Mouse (Mus musculus) limb, embryonic 15.5 days (tissue): Measurements from ENCODE around the gene Borcs5. TPM values are rescaled to one million over a fixed set of nuclear protein-coding genes. Genes with fewer than 3 reads are reported as not detected.
A peak's percentile ranks its signal among the peaks of the same experiment; 100 is the strongest.
"Not testable (repeated sequence)": the region's sequence is repeated elsewhere in the genome, so short reads cannot be mapped to it uniquely, and the experiment has no call there.

Source experiments
- ATAC-seq: fragments of 200-750 bp; cut with Nextera tagmentation; 2 replicates; pipeline ENCODE4 v1.8.0; 2017; ENCODE audit warnings: low read depth, moderate TSS enrichment; ENCODE audit not compliant: insufficient number of reproducible peaks, low FRiP score, low TSS enrichment
- H3K27ac ChIP-seq: fragments of 300-500 bp; sonication (generic); 2 replicates; pipeline ENCODE4 v1.5.1; 2015; ENCODE audit warnings: moderate library complexity, mild to moderate bottlenecking, inconsistent platforms
- H3K27me3 ChIP-seq: fragments of 300-500 bp; sonication (generic); 2 replicates; pipeline ENCODE4 v1.6.1; 2015; ENCODE audit warnings: inconsistent platforms
- H3K36me3 ChIP-seq: fragments of 300-500 bp; sonication (generic); 2 replicates; pipeline ENCODE4 v1.6.1; 2015; ENCODE audit warnings: inconsistent platforms
- H3K4me1 ChIP-seq: fragments of 300-500 bp; sonication (generic); 2 replicates; pipeline ENCODE4 v1.6.1; 2015; ENCODE audit warnings: inconsistent platforms
- H3K4me2 ChIP-seq: fragments of 300-500 bp; sonication (generic); 2 replicates; pipeline ENCODE4 v1.6.1; 2015; ENCODE audit warnings: mild to moderate bottlenecking, inconsistent platforms
- H3K4me3 ChIP-seq: fragments of 300-500 bp; sonication (generic); 2 replicates; pipeline ENCODE4 v1.5.1; 2015; ENCODE audit warnings: mild to moderate bottlenecking, inconsistent platforms
- H3K9ac ChIP-seq: fragments of 300-500 bp; sonication (generic); 2 replicates; pipeline ENCODE4 v1.6.1; 2015; ENCODE audit warnings: inconsistent platforms
- H3K9me3 ChIP-seq: fragments of 300-500 bp; sonication (generic); 2 replicates; pipeline ENCODE4 v1.6.1; 2016; ENCODE audit warnings: inconsistent platforms
- WGBS: fragments of 180-500 bp; shearing (Covaris S2); methylation state at CpG from one replicate; pipeline ENCODE4 v1.1.7; 2015; 5-methylcytosine and 5-hydroxymethylcytosine counted together
- polyA plus RNA-seq: library from polyadenylated mRNA; unstranded; fragments of >200 nt; fragmentation: Nextera tagmentation; extraction: Ambion mirVana; gene quantifications from 2 replicates; pipeline ENCODE4 v1.2.1, GENCODE M21; 2015

Borcs5 gene
- polyA plus RNA-seq, 1 experiment from 2014 or later: 20.9 TPM

- H3K4me1 ChIP-seq, ATAC-seq, H3K36me3 ChIP-seq, H3K9me3 ChIP-seq, H3K27me3 ChIP-seq, H3K9ac ChIP-seq, H3K27ac ChIP-seq, H3K4me3 ChIP-seq, H3K4me2 ChIP-seq: not testable (repeated sequence)
- WGBS: 86% methylated on average over 4 of the region's 4 CpGs
Observed at GRCm38 (mm10) chr6:134679330-134679729, 40.0 kb downstream of the Borcs5 start.

- Histone ChIP-seq H3K9me3 (no peaks in the 10 kb centered on the region), H3K9ac (no peak overlapping the region), H3K27ac (no peak overlapping the region), H3K4me2 (no peak overlapping the region), H3K27me3 (no peaks in the 10 kb centered on the region), H3K4me1 (no peaks in the 10 kb centered on the region), H3K4me3 (no peak overlapping the region), H3K36me3 (no peaks in the 10 kb centered on the region; the same call in 1 of the 2 replicates)
- WGBS: 79% methylated on average over 6 of the region's 6 CpGs
- ATAC-seq: no peak
Observed at GRCm38 (mm10) chr6:134684354-134684915, 45.1 kb downstream of the Borcs5 start.

- Histone ChIP-seq H3K27ac (no peak overlapping the region), H3K27me3 (no peaks in the 10 kb centered on the region), H3K4me2 (no peak overlapping the region), H3K9me3 (no peaks in the 10 kb centered on the region), H3K9ac (no peak overlapping the region), H3K4me1 (no peaks in the 10 kb centered on the region), H3K36me3 (no peaks in the 10 kb centered on the region; the same call in 1 of the 2 replicates), H3K4me3 (no peak overlapping the region)
- ATAC-seq: no peak
- WGBS: 75% methylated on average over 2 of the region's 2 CpGs
Observed at GRCm38 (mm10) chr6:134685040-134685439, 45.7 kb downstream of the Borcs5 start.

GRCm38 (mm10) chr6:134685515-134685914, 46.2 kb downstream of the Borcs5 start:
- H3K4me2 ChIP-seq: no peak overlapping the region
- H3K27ac ChIP-seq: no peak overlapping the region
- no peak overlapping the region for H3K9ac ChIP-seq
- no peak overlapping the region for H3K4me3 ChIP-seq
- H3K27me3 ChIP-seq: no peaks in the 10 kb centered on the region
- ATAC-seq: no peak
- H3K36me3 ChIP-seq: no peaks in the 10 kb centered on the region; the same call in 1 of the 2 replicates
- H3K9me3 ChIP-seq: no peaks in the 10 kb centered on the region
- no peaks in the 10 kb centered on the region for H3K4me1 ChIP-seq
- 88% methylated on average over 6 of the region's 6 CpGs for WGBS

- no peaks in the 10 kb centered on the region for H3K36me3 ChIP-seq
- H3K9me3 ChIP-seq: no peaks in the 10 kb centered on the region
- ATAC-seq: no peak
- no peak overlapping the region for H3K27ac ChIP-seq
- 78% methylated on average over 6 of the region's 6 CpGs for WGBS
- no peaks in the 10 kb centered on the region for H3K27me3 ChIP-seq
- H3K9ac ChIP-seq: no peak overlapping the region
- no peak overlapping the region for H3K4me3 ChIP-seq
- peaks cover 21% of the 10 kb centered on the region for H3K4me1 ChIP-seq
- no peak overlapping the region for H3K4me2 ChIP-seq
Observed at GRCm38 (mm10) chr6:134694498-134694897, 55.2 kb downstream of the Borcs5 start.

- peaks cover 21% of the 10 kb centered on the region for H3K4me1 ChIP-seq
- H3K4me3 ChIP-seq: no peak overlapping the region
- H3K4me2 ChIP-seq: no peak overlapping the region
- no peak overlapping the region for H3K27ac ChIP-seq
- no peak overlapping the region for H3K9ac ChIP-seq
- 92% methylated on average over 3 of the region's 3 CpGs for WGBS
- no peaks in the 10 kb centered on the region for H3K27me3 ChIP-seq
- ATAC-seq: no peak
- no peaks in the 10 kb centered on the region for H3K36me3 ChIP-seq
- H3K9me3 ChIP-seq: no peaks in the 10 kb centered on the region
Observed at GRCm38 (mm10) chr6:134694988-134695387, 55.7 kb downstream of the Borcs5 start.

GRCm38 (mm10) chr6:134695625-134696024, 56.3 kb downstream of the Borcs5 start:
- peak overlapping the region; percentile 83 for H3K27ac ChIP-seq

GRCm38 (mm10) chr6:134696146-134696545, 56.8 kb downstream of the Borcs5 start:
- Histone ChIP-seq H3K9me3 (no peaks in the 10 kb centered on the region), H3K4me3 (no peak overlapping the region), H3K4me2 (no peak overlapping the region), H3K36me3 (no peaks in the 10 kb centered on the region), H3K4me1 (peaks cover 21% of the 10 kb centered on the region), H3K27me3 (no peaks in the 10 kb centered on the region), H3K27ac (peak overlapping the region; percentile 83), H3K9ac (no peak overlapping the region)
- 22% methylated on average over 4 of the region's 4 CpGs for WGBS
- ATAC-seq: peak; percentile 91

More at GRCm38 (mm10) chr6:134695625-134696024, 56.3 kb downstream of the Borcs5 start:
- H3K9me3 ChIP-seq: no peaks in the 10 kb centered on the region
- H3K9ac ChIP-seq: no peak overlapping the region
- peaks cover 21% of the 10 kb centered on the region for H3K4me1 ChIP-seq
- no peaks in the 10 kb centered on the region for H3K36me3 ChIP-seq
- ATAC-seq: peak; percentile 55; the same call in 1 of the 2 replicates
- no peak overlapping the region for H3K4me3 ChIP-seq
- WGBS: 38% methylated on average over 3 of the region's 3 CpGs
- no peaks in the 10 kb centered on the region for H3K27me3 ChIP-seq
- no peak overlapping the region for H3K4me2 ChIP-seq

- Histone ChIP-seq H3K4me3 (no peak overlapping the region), H3K9ac (no peak overlapping the region), H3K4me1 (peaks cover 21% of the 10 kb centered on the region), H3K27ac (peak overlapping the region; percentile 83), H3K4me2 (no peak overlapping the region), H3K9me3 (no peaks in the 10 kb centered on the region), H3K36me3 (no peaks in the 10 kb centered on the region), H3K27me3 (no peaks in the 10 kb centered on the region)
- ATAC-seq: no peak
- WGBS: 58% methylated on average over 2 of the region's 2 CpGs
Observed at GRCm38 (mm10) chr6:134696554-134696953, 57.2 kb downstream of the Borcs5 start.

- 89% methylated on average over 5 of the region's 5 CpGs for WGBS
- Histone ChIP-seq H3K9me3 (no peaks in the 10 kb centered on the region), H3K4me2 (no peak overlapping the region), H3K27me3 (no peaks in the 10 kb centered on the region), H3K4me3 (no peak overlapping the region), H3K4me1 (peaks cover 21% of the 10 kb centered on the region), H3K27ac (no peak overlapping the region), H3K9ac (no peak overlapping the region), H3K36me3 (no peaks in the 10 kb centered on the region)
- no peak for ATAC-seq
Observed at GRCm38 (mm10) chr6:134698243-134698642, 58.9 kb downstream of the Borcs5 start.

GRCm38 (mm10) chr6:134700451-134701210, 61.3 kb downstream of the Borcs5 start:
- Histone ChIP-seq H3K4me1 (peaks cover 10% of the 10 kb centered on the region), H3K27ac (no peak overlapping the region), H3K4me2 (no peak overlapping the region), H3K9ac (no peak overlapping the region), H3K4me3 (no peak overlapping the region), H3K27me3 (no peaks in the 10 kb centered on the region), H3K36me3 (no peaks in the 10 kb centered on the region), H3K9me3 (no peaks in the 10 kb centered on the region)
- WGBS: 69% methylated on average over 8 of the region's 8 CpGs
- ATAC-seq: no peak; the same call in 1 of the 2 replicates

GRCm38 (mm10) chr6:134701211-134701602, 61.9 kb downstream of the Borcs5 start:
- Histone ChIP-seq H3K9ac (no peak overlapping the region), H3K27ac (no peak overlapping the region), H3K4me3 (no peak overlapping the region), H3K4me2 (no peak overlapping the region), H3K36me3 (no peaks in the 10 kb centered on the region), H3K27me3 (no peaks in the 10 kb centered on the region), H3K9me3 (no peaks in the 10 kb centered on the region), H3K4me1 (peaks cover 9% of the 10 kb centered on the region)
- no peak for ATAC-seq
- WGBS: 86% methylated on average over 6 of the region's 6 CpGs
